Mouse (Mus musculus) limb, embryonic 15.5 days (tissue): ENCODE data around the gene Gpsm1. TPM values are rescaled to one million over a fixed set of nuclear protein-coding genes. Genes with fewer than 3 reads are reported as not detected.
"Not testable (repeated sequence)": the region's sequence is repeated elsewhere in the genome, so short reads cannot be mapped to it uniquely, and the experiment has no call there.

Experiments used
- ATAC-seq: fragments of 200-750 bp; cut with Nextera tagmentation; 2 replicates; pipeline ENCODE4 v1.8.0; 2017; ENCODE audit warnings: low read depth, moderate TSS enrichment; ENCODE audit not compliant: insufficient number of reproducible peaks, low FRiP score, low TSS enrichment
- H3K27ac ChIP-seq: fragments of 300-500 bp; sonication (generic); 2 replicates; pipeline ENCODE4 v1.5.1; 2015; ENCODE audit warnings: moderate library complexity, mild to moderate bottlenecking, inconsistent platforms
- H3K27me3 ChIP-seq: fragments of 300-500 bp; sonication (generic); 2 replicates; pipeline ENCODE4 v1.6.1; 2015; ENCODE audit warnings: inconsistent platforms
- H3K36me3 ChIP-seq: fragments of 300-500 bp; sonication (generic); 2 replicates; pipeline ENCODE4 v1.6.1; 2015; ENCODE audit warnings: inconsistent platforms
- H3K4me1 ChIP-seq: fragments of 300-500 bp; sonication (generic); 2 replicates; pipeline ENCODE4 v1.6.1; 2015; ENCODE audit warnings: inconsistent platforms
- H3K4me2 ChIP-seq: fragments of 300-500 bp; sonication (generic); 2 replicates; pipeline ENCODE4 v1.6.1; 2015; ENCODE audit warnings: mild to moderate bottlenecking, inconsistent platforms
- H3K4me3 ChIP-seq: fragments of 300-500 bp; sonication (generic); 2 replicates; pipeline ENCODE4 v1.5.1; 2015; ENCODE audit warnings: mild to moderate bottlenecking, inconsistent platforms
- H3K9ac ChIP-seq: fragments of 300-500 bp; sonication (generic); 2 replicates; pipeline ENCODE4 v1.6.1; 2015; ENCODE audit warnings: inconsistent platforms
- H3K9me3 ChIP-seq: fragments of 300-500 bp; sonication (generic); 2 replicates; pipeline ENCODE4 v1.6.1; 2016; ENCODE audit warnings: inconsistent platforms
- WGBS: fragments of 180-500 bp; shearing (Covaris S2); methylation state at CpG from one replicate; pipeline ENCODE4 v1.1.7; 2015; 5-methylcytosine and 5-hydroxymethylcytosine counted together
- polyA plus RNA-seq: library from polyadenylated mRNA; unstranded; fragments of >200 nt; fragmentation: Nextera tagmentation; extraction: Ambion mirVana; gene quantifications from 2 replicates; pipeline ENCODE4 v1.2.1, GENCODE M21; 2015

Gene Gpsm1
- polyA plus RNA-seq, 1 experiment from 2014 or later, result 41.8 TPM

DNA sequence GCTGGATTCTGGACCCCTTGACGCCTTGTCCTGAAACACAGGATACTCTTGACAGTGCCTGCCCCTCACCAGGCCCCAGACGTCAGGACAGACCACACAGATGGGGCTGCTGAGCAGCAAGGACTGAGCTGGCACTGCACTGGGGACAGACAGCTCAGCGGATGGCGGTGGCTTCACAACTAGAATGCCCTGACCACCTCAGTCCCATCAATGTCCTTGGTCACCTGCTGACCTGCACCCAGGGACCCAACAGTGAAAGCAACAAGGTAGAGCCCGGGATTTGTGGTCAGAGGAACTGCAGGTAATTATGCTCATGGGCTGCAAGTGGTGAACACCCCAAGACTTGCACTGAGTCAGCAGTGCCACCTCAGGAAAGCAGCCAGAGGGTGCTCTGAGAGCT, 47.7 kb downstream of the Gpsm1 start:
- no peak overlapping the region for H3K4me2 ChIP-seq
- 80% methylated on average over 5 of the region's 5 CpGs for WGBS
- ATAC-seq, result no peak
- H3K9me3 ChIP-seq, result no peaks in the 10 kb centered on the region
- H3K4me1 ChIP-seq, result peaks cover 12% of the 10 kb centered on the region
- no peaks in the 10 kb centered on the region for H3K27me3 ChIP-seq
- H3K4me3 ChIP-seq, result no peak overlapping the region
- H3K27ac ChIP-seq, result no peak overlapping the region
- H3K9ac ChIP-seq, result no peak overlapping the region
- H3K36me3 ChIP-seq, result peaks cover 60% of the 10 kb centered on the region

DNA sequence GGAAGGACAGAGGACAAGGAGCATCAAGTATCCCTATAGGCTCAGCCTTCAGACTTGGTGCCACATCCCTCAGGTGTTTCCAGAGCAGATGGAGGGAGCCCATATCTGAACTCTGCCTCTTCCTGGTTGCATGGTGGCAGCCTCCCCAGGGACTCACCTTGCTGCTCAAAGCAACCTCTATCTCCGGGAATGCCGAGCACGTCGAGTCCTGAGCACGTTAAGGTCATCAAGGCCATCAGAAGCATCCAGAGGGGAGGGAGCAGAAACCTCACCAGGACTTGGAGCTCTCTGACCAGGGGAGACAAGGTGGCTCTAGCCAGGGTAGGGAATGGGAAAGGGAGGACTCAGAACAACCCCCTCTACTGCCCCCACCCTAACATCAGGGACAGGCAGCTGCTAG, 48.2 kb downstream of the Gpsm1 start:
- Histone ChIP-seq H3K9ac (no peak overlapping the region), H3K36me3 (peaks cover 65% of the 10 kb centered on the region)

DNA sequence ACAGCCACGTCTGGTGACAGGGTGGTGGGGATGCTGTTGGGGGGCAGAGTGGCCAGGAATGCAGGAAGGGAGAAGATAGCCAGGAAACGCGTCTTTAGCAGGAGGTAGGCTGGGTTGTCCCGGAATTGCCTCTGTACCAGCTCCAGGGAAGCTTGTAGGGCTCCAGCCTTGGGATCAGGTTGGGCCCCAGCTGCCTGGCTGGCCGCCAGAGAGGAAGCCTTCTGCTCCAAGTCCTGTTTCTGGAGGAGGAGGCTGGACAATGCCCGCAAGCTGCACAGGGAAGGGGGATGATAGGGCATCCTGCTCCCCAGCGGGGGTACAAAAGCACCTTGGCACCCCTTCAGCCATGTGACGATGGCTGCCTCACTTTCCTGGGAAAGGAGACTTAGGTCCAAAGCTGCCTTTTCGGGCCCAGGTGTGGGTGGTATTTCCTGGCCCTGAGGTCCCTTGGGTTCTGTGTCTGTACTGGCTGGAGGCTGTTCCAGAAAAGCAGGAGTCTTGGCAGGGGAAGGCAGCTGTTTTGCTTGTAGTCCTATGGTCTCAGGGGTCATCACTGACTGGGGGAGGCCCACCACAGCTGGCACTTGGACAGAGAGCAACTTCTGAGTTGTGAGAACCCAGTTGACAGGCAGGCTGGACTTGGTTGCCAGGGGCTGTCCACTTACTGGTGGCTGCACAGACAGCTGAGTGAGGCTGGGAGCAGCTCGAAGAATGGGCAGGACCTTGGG, 49.6 kb downstream of the Gpsm1 start:
- WGBS, result 63% methylated on average over 10 of the region's 10 CpGs
- H3K4me1 ChIP-seq, result peaks cover 12% of the 10 kb centered on the region
- H3K27me3 ChIP-seq, result no peaks in the 10 kb centered on the region
- ATAC-seq, result no peak
- peak overlapping the region; percentile 38 for H3K27ac ChIP-seq
- H3K9ac ChIP-seq, result no peak overlapping the region
- H3K36me3 ChIP-seq, result peaks cover 79% of the 10 kb centered on the region
- no peak overlapping the region for H3K4me2 ChIP-seq
- H3K4me3 ChIP-seq, result no peak overlapping the region
- H3K9me3 ChIP-seq, result no peaks in the 10 kb centered on the region

More for the DNA sequence above, 48.2 kb downstream of the Gpsm1 start:
- H3K9me3 ChIP-seq, result no peaks in the 10 kb centered on the region
- H3K27ac ChIP-seq, result no peak overlapping the region
- H3K4me3 ChIP-seq, result no peak overlapping the region
- no peaks in the 10 kb centered on the region for H3K27me3 ChIP-seq
- ATAC-seq, result no peak
- H3K4me1 ChIP-seq, result peaks cover 12% of the 10 kb centered on the region
- WGBS, result 81% methylated on average over 5 of the region's 5 CpGs
- no peak overlapping the region for H3K4me2 ChIP-seq

DNA sequence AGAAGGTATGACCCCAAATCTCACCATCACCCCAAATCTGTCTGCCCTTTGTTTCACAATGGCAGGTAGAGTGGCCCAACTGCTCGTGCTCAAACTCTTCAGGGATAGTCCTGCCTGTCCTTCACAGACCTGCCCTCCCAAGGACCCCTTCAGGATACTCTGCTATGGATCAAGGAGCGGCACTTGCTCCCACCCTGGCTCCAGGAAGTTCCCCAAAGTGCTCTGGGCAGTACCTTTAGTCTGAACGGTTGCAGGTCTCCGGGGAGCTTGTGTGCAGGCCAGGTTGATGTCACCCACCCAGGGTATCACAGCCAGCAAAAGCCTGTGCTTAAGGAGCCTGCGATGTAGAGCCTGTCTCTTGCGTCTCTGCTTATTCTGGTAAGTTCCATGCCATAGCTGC, 52.6 kb downstream of the Gpsm1 start:
- no peak for ATAC-seq
- no peak overlapping the region for H3K27ac ChIP-seq
- 88% methylated on average over 6 of the region's 6 CpGs for WGBS
- no peak overlapping the region for H3K9ac ChIP-seq
- no peak overlapping the region for H3K4me2 ChIP-seq
- no peak overlapping the region for H3K4me3 ChIP-seq
- H3K27me3 ChIP-seq, result no peaks in the 10 kb centered on the region
- H3K9me3 ChIP-seq, result no peaks in the 10 kb centered on the region
- H3K4me1 ChIP-seq, result peaks cover 12% of the 10 kb centered on the region
- H3K36me3 ChIP-seq, result peaks cover 97% of the 10 kb centered on the region

DNA sequence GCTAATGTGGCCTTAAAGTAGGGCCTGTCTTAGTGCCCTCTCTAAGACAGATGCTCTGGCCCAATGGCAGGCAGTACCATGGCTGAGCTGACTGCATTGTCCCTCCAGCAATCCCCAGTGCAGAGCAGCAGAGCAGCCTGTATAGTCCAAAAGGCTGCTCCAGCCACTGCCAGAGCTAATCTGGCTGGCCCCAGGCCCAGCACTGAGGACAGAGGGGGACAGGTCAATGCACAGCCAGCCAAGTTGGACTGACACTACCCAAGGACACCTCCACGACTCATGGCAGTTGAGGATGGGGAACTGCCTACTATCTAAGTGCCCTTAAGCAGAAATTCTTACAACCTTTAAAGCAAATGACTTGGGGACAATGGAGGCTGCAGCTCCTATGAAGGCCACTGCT, 53.3 kb downstream of the Gpsm1 start:
- Histone ChIP-seq H3K27me3 (no peaks in the 10 kb centered on the region), H3K27ac (no peak overlapping the region), H3K36me3 (peaks cover 97% of the 10 kb centered on the region), H3K4me3 (no peak overlapping the region), H3K9me3 (no peaks in the 10 kb centered on the region), H3K4me2 (no peak overlapping the region), H3K9ac (no peak overlapping the region), H3K4me1 (peaks cover 12% of the 10 kb centered on the region)
- 70% methylated on average over 1 of the region's 1 CpGs for WGBS
- ATAC-seq, result no peak

DNA sequence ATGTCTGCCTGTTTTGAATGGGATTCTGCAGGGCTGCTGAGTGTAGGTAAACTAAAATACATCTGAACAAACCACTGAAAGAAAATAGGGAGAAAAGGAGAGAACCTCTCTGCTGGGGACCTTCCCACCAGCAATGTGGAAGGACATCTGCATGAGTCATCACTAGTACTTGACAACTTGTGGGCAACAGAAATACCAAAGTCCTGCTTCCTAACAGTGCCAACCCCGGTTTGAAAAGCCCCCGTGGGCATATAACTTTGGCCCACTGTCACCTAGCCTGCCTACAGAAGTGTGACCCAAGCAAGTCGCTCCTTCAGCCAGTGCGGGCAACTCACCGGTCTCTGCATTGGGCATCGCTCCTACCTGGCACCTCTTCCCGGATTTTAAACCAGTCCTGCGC, 57.1 kb downstream of the Gpsm1 start:
- H3K27me3 ChIP-seq, result no peaks in the 10 kb centered on the region
- H3K9ac ChIP-seq, result no peak overlapping the region
- no peak overlapping the region for H3K4me2 ChIP-seq
- H3K9me3 ChIP-seq, result no peaks in the 10 kb centered on the region
- H3K4me3 ChIP-seq, result no peak overlapping the region
- 94% methylated on average over 8 of the region's 8 CpGs for WGBS
- no peak overlapping the region for H3K27ac ChIP-seq
- no peaks in the 10 kb centered on the region for H3K4me1 ChIP-seq
- peaks cover 96% of the 10 kb centered on the region for H3K36me3 ChIP-seq
- ATAC-seq, result no peak

DNA sequence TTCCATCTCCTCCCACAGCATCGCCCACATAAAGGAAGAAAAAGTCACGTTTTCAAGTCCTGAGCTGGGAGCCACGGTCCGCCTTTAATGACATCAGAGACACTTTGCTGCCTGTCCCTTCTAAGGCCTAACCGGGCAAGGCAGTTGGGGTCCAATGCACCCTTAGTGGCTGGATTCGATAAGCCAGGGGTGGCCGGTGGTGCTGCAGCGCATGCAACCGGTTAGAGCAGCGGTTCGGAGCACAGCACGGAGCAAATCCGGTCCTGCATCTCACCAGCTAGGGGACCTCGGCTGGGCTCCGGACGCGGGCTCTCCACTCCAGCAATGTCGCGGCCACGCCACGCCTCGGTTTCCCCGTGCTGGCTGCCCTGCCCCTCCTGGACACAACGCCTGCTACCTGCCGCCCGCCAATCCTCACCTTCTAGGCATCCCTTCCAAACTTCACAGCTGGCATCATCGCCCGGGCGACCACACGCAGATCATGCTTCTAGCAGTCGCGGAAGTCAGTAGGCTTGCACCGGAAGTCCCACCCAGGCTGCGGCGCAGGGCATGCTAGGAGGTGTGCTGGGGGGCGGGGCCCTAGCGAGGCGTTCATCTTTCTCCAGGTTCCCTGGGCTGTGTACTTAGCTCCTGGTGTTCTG, 64.9 kb downstream of the Gpsm1 start, which contains the start of gene Snapc4:
Snapc4 (minus strand) TSS at position 523 of the 641 bp plus-strand sequence.
- H3K4me1 ChIP-seq, result peaks cover 9% of the 10 kb centered on the region; the same call in 1 of the 2 replicates
- H3K27ac ChIP-seq, result peak within 1 kb of the TSS; percentile 75
- under 1% methylated on average over 38 of the region's 38 CpGs for WGBS
- H3K36me3 ChIP-seq, result peaks cover 71% of the 10 kb centered on the region
- H3K4me2 ChIP-seq, result peak within 1 kb of the TSS; percentile 84
- peak; percentile 79; the same call in 1 of the 2 replicates for ATAC-seq
- H3K9me3 ChIP-seq, result no peaks in the 10 kb centered on the region
- peak within 1 kb of the TSS; percentile 77 for H3K9ac ChIP-seq
- no peaks in the 10 kb centered on the region for H3K27me3 ChIP-seq
- peak within 1 kb of the TSS; percentile 81 for H3K4me3 ChIP-seq

DNA sequence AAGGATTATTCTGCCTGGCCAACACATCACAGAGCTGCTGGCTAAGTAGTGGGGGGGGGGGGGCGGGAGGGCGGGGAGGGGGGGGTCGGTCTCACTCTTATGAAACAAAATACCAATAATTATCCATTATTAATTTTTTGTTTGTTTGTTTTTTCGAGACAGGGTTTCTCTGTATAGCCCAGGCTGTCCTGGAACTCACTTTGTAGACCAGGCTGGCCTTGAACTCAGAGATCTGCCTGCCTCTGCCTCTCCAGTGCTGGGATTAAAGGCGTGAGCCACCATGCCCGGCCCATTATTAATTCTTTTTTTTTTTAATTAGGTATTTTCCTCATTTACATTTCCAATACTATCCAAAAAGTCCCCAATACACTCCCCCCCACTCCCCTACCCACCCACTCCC, 65.6 kb downstream of the Gpsm1 start:
- peak overlapping the region; percentile 81 for H3K4me3 ChIP-seq
- H3K27ac ChIP-seq, H3K4me1 ChIP-seq, H3K9me3 ChIP-seq, H3K9ac ChIP-seq, H3K27me3 ChIP-seq, ATAC-seq: not testable (repeated sequence)
- peak overlapping the region; percentile 84 for H3K4me2 ChIP-seq
- H3K36me3 ChIP-seq, result peaks cover 72% of the 10 kb centered on the region
- 37% methylated on average over 6 of the region's 6 CpGs for WGBS

DNA sequence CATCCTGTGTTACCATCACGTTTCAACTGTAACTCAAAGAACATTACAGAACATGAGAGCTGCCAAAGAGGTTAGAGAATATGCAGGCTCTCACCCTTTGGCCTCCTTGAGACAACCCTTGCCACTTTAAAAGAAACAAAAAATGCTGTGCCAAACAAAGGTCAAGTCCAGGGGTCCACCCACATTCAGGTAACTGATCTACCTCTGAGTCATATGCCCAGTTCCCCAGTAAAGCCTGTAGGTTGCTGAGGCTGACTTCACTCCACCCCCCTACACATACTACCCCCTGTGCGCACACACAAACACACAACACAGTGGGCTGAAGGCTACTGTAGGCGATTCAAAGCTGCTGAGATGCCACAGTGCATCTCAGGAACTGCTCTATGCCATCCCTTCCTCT, 72.4 kb downstream of the Gpsm1 start:
- 95% methylated on average over 3 of the region's 3 CpGs for WGBS
- peaks cover 21% of the 10 kb centered on the region for H3K4me1 ChIP-seq
- H3K27me3 ChIP-seq, result no peaks in the 10 kb centered on the region
- H3K27ac ChIP-seq, result no peak overlapping the region
- peak overlapping the region; percentile 91 for H3K4me2 ChIP-seq
- ATAC-seq, result no peak
- no peaks in the 10 kb centered on the region for H3K9me3 ChIP-seq
- peak overlapping the region; percentile 98; the same call in 1 of the 2 replicates for H3K4me3 ChIP-seq
- peaks cover 74% of the 10 kb centered on the region for H3K36me3 ChIP-seq
- H3K9ac ChIP-seq, result no peak overlapping the region

DNA sequence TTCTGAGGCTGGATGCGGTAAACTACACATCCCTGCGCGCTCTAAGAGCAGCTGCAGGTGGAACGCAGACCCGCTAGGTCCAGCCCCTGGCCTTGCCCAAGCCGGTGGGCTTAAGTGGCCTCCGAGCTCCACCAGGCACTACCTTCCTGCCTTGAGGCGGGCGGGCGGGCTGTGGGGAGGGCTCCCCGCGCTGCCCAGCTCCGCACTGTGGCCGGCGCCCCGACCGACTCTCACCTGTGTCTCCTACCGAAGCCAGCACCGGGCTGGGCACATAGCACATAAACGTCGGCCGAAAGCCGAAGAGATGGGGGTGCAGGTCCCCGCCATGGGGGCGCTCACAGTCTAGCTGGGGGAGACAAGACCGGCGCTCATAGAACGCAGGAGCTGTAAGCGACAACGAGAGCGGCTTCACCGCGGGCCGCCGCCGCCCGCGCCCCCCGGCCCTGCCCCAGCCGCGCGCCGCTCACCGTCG, 73.4 kb downstream of the Gpsm1 start:
- peak; percentile 22; the same call in 1 of the 2 replicates for ATAC-seq
- under 1% methylated on average over 43 of the region's 45 CpGs for WGBS
- Histone ChIP-seq H3K9me3 (no peaks in the 10 kb centered on the region), H3K27ac (peak overlapping the region; percentile 79), H3K9ac (peak overlapping the region; percentile 88), H3K27me3 (no peaks in the 10 kb centered on the region), H3K4me2 (peak overlapping the region; percentile 91), H3K4me1 (peaks cover 21% of the 10 kb centered on the region), H3K36me3 (peaks cover 74% of the 10 kb centered on the region), H3K4me3 (peak overlapping the region; percentile 98)

DNA sequence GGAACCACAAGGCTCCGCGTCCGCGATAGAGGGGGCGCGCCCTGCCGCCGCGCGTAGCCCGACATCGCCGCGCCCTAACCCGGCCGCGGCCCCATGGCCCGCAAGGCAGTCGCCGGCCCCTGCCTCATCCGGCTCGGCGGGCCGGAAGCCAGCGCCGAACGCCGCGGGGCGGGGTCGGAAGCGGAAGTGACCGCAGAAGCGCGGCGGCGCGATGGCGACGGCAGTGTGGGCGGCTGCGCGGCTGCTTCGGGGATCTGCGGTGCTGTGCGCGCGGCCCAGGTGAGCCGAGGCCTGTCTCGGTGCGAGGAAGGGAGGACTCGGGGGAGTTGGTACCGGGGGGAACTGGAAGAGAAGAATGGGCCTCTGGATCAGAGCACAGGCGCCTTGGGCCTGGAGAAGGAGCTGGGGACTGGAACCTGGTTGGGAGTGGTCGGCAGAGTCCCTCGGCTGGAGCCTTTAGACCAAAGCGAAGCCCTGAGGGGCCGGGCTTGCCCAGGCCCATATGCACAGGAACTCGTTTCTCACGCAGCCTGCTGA, 73.9 kb downstream of the Gpsm1 start, which contains the start of the genes Entr1 and Pmpca:
Entr1 (minus strand) TSS at position 163 of the 537 bp plus-strand sequence.
Pmpca (plus strand) TSS at position 186 of the 537 bp plus-strand sequence.
- H3K4me1 ChIP-seq, result peaks cover 21% of the 10 kb centered on the region
- H3K4me3 ChIP-seq, result peak within 1 kb of the TSS; percentile 98
- no peaks in the 10 kb centered on the region for H3K9me3 ChIP-seq
- H3K27me3 ChIP-seq, result no peaks in the 10 kb centered on the region
- ATAC-seq, result peak; percentile 80
- under 1% methylated on average over 56 of the region's 60 CpGs for WGBS
- H3K4me2 ChIP-seq, result peak within 1 kb of the TSS; percentile 91
- peak within 1 kb of the TSS; percentile 79 for H3K27ac ChIP-seq
- peaks cover 74% of the 10 kb centered on the region for H3K36me3 ChIP-seq
- peak within 1 kb of the TSS; percentile 88 for H3K9ac ChIP-seq

DNA sequence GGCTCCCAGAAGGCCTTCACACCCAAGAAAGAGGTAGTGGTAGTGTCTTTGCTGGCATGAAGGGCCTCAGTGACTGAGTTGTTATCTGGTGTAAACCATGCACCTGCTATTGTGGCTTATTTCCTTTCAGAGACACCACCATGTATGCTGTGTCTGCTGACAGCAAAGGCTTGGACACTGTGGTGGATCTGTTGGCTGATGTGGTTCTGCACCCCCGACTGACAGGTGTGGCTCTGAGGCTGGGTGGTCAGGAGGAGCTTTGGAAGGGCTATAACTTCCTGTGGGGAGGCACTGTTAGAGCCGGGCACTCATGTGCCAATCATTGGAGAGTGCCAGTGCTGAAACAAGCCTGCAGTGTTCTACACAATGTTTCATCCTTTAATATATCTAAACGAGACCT, 75.6 kb downstream of the Gpsm1 start:
- Histone ChIP-seq H3K27ac (no peak overlapping the region), H3K4me2 (no peak overlapping the region), H3K9ac (no peak overlapping the region), H3K4me3 (no peak overlapping the region), H3K4me1 (peaks cover 21% of the 10 kb centered on the region), H3K9me3 (no peaks in the 10 kb centered on the region), H3K36me3 (peaks cover 74% of the 10 kb centered on the region), H3K27me3 (no peaks in the 10 kb centered on the region)
- WGBS, result 82% methylated on average over 3 of the region's 3 CpGs
- ATAC-seq, result no peak
